Mouse (Mus musculus): Measurements from ENCODE around the gene Cst13.

Gene Cst13

DNA sequence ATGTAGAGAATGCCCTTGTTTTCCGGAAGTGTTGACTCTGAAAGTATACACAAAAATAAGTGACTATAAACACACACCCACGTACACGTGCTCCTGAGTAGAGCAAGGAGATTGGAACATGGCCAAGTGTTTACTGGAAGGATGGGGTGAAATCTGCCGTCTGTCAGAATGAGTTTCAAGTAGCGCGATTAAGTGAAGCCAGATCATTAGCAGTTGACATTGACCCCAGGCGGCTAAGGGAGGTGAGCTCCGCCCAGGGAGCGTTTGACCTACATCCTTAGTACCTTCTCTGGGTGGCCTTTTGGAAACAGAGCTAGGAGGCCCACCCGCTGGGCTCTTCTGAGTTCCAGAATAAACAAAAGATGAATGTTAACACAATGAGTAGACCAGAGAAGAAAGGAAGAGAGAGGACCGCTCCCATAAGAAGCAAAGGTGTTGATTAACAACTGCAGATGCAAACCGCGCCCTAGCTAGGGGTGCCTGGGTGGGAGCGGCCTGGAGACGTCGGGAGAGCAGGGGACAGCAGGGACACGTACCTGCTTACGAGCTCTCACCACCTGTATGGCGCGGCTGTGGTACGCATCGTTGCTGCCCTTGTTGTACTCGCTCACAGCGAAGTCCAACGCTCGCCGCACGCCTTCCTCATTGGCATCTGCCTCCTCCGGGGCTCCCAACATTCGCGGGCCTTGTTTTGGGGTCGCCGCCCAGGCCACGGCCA is 54.9 kb downstream of the Cst13 start:
- intact Hi-C loops (cut with DNase I): no loop called here

DNA sequence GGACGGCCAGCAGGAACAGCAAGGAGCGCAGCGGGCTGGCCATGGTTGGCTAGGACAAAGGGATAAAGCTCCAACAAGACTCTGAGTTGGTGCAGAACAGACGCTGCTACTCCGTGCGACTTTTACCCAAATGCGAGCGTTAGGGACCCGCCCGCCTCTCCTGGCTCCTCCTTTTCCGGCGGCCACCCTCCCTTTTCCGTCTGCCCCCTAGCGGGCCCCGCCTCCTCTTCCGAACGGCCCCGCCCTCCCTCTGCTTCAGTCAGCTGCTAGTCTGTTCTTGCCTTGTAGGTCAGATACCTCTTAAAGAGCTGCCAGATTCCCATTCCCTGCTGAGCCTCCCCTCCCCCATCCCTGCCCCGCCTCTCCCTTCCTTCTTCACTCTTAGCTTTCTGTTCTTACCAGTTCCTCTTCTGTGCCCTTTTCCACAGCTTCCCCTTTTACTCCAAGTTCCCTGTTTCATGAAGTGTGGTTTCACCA is 55.5 kb downstream of the Cst13 start, which contains the start of gene Cst3:
Gene Cst3, minus strand, starts transcription at position 358 of the 477 bp plus-strand sequence.
- intact Hi-C loops (cut with DNase I): no loop called here

DNA sequence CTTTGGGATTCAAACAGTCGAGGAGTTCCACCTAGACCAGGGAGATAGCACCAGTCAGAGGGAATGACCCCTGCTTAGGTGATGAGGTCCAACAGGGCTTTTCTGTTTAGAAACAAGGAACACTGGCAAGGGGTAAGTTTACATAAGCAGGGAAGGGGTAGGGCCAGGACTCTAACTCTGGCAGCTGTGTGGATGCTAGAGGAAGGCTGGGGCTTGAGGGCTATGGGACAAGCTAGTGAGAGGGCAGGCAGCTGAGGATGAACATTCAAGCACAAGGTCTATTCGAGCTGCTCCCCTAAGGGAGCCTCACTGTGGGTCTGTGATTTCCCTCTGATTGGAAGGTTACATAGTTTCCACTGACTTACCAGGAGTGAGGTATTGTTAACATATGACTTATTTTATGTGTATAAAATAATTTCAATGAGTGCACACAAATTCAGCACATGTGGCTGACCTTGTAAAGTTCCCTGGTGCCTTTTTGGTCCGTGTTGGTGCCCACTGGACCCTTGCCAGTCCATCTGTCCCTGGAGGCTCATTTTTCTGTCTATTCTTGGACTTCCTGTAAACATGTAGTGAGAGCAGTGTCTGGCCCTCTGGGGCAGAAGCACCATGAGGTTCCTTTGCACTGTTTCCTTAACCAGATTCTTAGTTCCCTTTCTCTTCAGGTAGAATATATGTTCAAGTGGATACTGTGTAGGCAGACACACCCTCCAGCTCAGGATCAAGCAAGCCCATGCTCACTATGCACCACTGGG is 57.3 kb downstream of the Cst13 start:
- intact Hi-C loops (cut with DNase I): no loop called here

DNA sequence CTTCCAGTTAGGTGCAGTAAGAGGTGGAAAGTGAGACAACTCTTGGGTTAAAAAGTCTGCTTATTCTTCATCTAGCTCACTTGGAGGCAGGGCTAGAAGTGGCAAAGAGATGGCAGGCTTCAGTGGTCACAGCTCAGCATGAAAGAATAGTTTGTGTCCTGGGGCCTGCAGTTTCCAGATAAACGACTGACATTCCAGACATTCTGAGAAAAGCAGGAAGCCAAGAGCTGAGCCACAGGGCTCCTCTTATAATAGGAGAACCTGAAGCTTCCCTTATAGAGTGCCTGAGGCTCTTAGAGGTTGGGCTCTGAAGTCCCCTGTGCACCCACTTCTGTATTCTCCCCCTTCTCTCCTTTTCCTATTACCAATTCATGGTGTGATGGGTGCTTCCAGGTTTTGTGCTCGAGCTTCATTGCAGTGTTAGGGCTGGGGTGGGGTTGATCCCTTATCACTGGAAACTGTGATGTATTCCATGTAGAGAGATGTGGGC is 58.8 kb downstream of the Cst13 start:
- intact Hi-C loops (cut with DNase I): no loop called here

DNA sequence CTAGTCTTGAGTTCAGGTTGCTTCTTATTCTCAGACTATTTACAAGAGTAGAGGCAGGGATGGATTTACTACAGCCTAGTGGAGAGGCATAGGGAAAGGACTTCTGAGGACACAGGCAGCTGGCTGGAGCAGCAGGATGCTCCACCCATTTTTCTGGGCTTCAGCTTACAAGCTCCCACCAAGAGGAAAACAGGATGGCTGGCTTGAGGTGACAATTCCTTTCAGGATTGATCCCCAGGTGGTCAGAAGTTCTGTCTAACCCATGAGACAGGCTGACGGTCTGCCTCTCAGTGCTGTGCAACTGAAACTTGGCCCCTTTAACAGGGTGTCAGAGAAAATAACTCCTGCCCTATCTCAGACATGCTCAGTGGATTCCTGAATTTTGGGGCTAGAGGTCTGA is 59.3 kb downstream of the Cst13 start:
- intact Hi-C loops (cut with DNase I): no loop called here

Measured in adrenal gland (tissue).